Mouse (Mus musculus) liver, postnatal 0 days (tissue): ENCODE results near the gene Tbc1d14. TPM values are rescaled to one million over a fixed set of nuclear protein-coding genes. Genes with fewer than 3 reads are reported as not detected.

Experiments used
- ATAC-seq: fragments of 200-750 bp; cut with Nextera tagmentation; 2 replicates; pipeline ENCODE4 v1.8.0; 2017; ENCODE audit warnings: mild to moderate bottlenecking, moderate library complexity
- DNase-seq: peaks from one replicate; pipeline ENCODE4 v3.0.0-alpha.2; 2016
- H3K27ac ChIP-seq: fragments of 300-500 bp; sonication (generic); 2 replicates; pipeline ENCODE4 v1.5.1; 2014; ENCODE audit warnings: antibody characterized with exemption, moderate library complexity, mild to moderate bottlenecking, low read depth
- H3K27me3 ChIP-seq: fragments of 300-500 bp; sonication (generic); 2 replicates; pipeline ENCODE4 v1.6.1; 2014; ENCODE audit warnings: low read length, control low read depth, mixed read lengths; ENCODE audit not compliant: insufficient read depth
- H3K36me3 ChIP-seq: fragments of 300-500 bp; sonication (generic); replicated peaks from 2 replicates; pipeline ENCODE4 v1.6.1; 2014; ENCODE audit warnings: mild to moderate bottlenecking, control low read depth, low read length, moderate library complexity, mixed read lengths; ENCODE audit not compliant: insufficient read depth
- H3K4me1 ChIP-seq: fragments of 300-500 bp; sonication (generic); 2 replicates; pipeline ENCODE4 v1.6.1; 2014; ENCODE audit warnings: antibody characterized with exemption, mild to moderate bottlenecking, control low read depth; ENCODE audit not compliant: insufficient read depth
- H3K4me2 ChIP-seq: fragments of 300-500 bp; sonication (generic); 2 replicates; pipeline ENCODE4 v1.6.1; 2014; ENCODE audit warnings: low read depth, mild to moderate bottlenecking, low read length, moderate library complexity, mixed read lengths
- H3K4me3 ChIP-seq: fragments of 300-500 bp; sonication (generic); 2 replicates; pipeline ENCODE4 v1.5.1; 2014; ENCODE audit warnings: low read depth, low read length
- H3K9ac ChIP-seq: fragments of 300-500 bp; sonication (generic); replicated peaks from 2 replicates; pipeline ENCODE4 v1.6.1; 2014; ENCODE audit warnings: mild to moderate bottlenecking, moderate library complexity
- H3K9me3 ChIP-seq: fragments of 300-500 bp; sonication (generic); 2 replicates; pipeline ENCODE4 v1.6.1; 2016; ENCODE audit warnings: mild to moderate bottlenecking, control low read depth, low read length, mixed read lengths
- CTCF ChIP-seq: sonication (generic); IDR thresholded peaks from 2 replicates; pipeline ENCODE4 v1.5.1; 2016; ENCODE audit warnings: antibody characterized with exemption, low read depth
- EP300 ChIP-seq: IDR thresholded peaks from 2 replicates; pipeline ENCODE4 v1.6.1; 2016; ENCODE audit warnings: antibody characterized with exemption, low read depth, mild to moderate bottlenecking
- WGBS: fragments of 180-500 bp; shearing (Covaris S2); extraction: QIAGEN DNeasy Blood & Tissue Kit; methylation state at CpG from one replicate; pipeline ENCODE4 v1.1.7; 2014; ENCODE audit not compliant: insufficient replicate concordance; 5-methylcytosine and 5-hydroxymethylcytosine counted together
- polyA plus RNA-seq: library from polyadenylated mRNA; unstranded; fragments of >200 nt; fragmentation: Nextera tagmentation; extraction: Ambion mirVana; gene quantifications from 2 replicates; pipeline ENCODE4 v1.2.1, GENCODE M21; 2015

Tbc1d14 gene
- polyA plus RNA-seq, 1 experiment from 2014 or later: 6.5 TPM

DNA sequence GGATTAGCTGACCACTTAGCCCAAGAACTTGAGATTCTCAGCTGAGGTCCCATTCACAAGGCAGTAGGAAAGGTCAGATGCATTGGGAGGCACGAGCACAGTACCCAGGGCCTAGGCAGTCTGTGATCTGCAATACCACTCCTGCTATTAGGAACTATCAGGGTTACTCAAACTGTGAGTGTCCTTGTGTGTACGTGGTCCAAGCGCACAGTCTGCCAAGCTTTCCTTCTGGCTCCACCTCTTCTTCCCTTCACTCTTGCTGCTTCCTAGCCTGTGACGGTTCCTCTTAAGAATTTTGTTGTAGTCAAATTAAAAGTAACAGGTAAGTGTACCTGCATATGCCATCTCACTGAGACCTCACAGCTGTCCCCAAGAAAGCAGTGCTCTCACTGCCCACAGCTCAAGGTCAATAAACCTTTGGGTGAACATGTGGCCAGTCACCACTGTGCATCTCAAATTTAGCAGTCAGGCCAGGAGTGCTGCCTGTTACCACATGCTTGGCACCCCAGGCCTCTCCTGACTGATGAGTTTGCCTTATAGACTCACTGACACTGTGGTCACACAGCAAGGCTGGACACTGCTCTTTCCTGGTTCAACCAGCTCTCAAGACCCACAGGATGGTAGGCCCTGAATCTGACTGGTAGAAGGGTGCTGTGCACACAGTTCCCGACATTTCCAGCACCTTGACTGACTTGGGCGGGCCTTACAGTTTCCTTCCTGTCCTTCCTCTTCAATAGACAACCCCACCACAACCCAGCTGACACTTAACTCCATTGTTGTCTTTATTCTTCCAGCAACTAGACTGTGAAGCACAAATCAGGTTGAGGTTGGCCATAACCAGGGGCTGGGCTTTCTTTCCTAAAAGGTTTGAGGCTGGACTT is 114.3 kb downstream of the Tbc1d14 start:
- no peak for TF ChIP-seq EP300
- no peak for TF ChIP-seq CTCF
- Histone ChIP-seq H3K4me3 (no peak overlapping the region), H3K4me2 (no peak overlapping the region), H3K9me3 (no peaks in the 10 kb centered on the region), H3K27me3 (no peaks in the 10 kb centered on the region), H3K36me3 (peaks cover 7% of the 10 kb centered on the region; the same call in 1 of the 2 replicates), H3K4me1 (peaks cover 41% of the 10 kb centered on the region), H3K9ac (no peak overlapping the region), H3K27ac (no peak overlapping the region)
- ATAC-seq (no peak), DNase-seq (no peak)
- WGBS: 58% methylated on average over 6 of the region's 6 CpGs

DNA sequence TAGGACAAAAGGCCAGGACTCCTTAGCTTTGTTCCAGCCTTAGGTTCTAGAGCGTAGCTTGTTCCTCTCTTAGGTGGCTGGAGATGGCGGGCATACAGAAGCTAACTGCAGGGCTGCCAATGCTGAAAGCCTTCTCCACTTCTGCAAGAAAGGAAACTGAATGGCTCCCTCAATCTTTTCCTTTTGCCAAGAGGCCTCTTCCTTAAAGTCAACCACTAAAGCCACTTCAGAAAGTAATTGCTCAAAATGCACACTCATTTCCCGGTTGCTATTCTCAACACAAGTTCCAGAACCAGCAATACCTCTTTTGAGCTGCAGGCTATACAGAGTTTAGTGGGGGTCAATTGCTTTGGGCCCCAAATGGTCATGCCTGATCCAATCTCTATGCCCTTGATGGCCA is 115.6 kb downstream of the Tbc1d14 start:
- ATAC-seq (no peak), DNase-seq (no peak)
- H3K27me3 ChIP-seq: no peaks in the 10 kb centered on the region
- no peak for TF ChIP-seq EP300
- no peak for TF ChIP-seq CTCF
- H3K9me3 ChIP-seq: no peaks in the 10 kb centered on the region
- H3K4me1 ChIP-seq: peaks cover 31% of the 10 kb centered on the region
- H3K27ac ChIP-seq: no peak overlapping the region
- WGBS: 60% methylated on average over 3 of the region's 3 CpGs
- peaks cover 17% of the 10 kb centered on the region for H3K36me3 ChIP-seq
- no peak overlapping the region for H3K9ac ChIP-seq
- H3K4me2 ChIP-seq: no peak overlapping the region
- H3K4me3 ChIP-seq: no peak overlapping the region

DNA sequence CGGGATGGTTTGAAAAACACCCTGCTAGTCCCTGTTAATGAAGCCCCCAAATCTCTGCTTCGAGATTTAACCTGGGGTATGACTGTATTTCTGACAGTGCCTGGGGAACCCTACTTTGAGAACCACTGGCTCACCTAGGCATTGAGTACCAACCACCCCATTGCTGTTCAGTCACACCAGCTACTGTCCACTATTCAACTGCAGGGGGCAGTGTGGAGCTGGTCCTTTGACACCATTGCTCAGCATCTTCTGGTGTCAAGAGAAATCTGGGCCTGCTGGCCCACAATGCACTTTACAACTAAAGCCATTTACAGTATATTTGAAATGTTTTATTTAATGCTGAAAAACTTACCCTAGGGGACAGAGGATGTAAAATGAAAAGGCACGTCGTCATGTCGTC is 118.8 kb downstream of the Tbc1d14 start:
- no peak overlapping the region for H3K9ac ChIP-seq
- peak; percentile 64 for ATAC-seq
- no peaks in the 10 kb centered on the region for H3K9me3 ChIP-seq
- no peaks in the 10 kb centered on the region for H3K27me3 ChIP-seq
- H3K36me3 ChIP-seq: peaks cover 49% of the 10 kb centered on the region
- H3K27ac ChIP-seq: no peak overlapping the region
- WGBS: 84% methylated on average over 5 of the region's 5 CpGs
- H3K4me2 ChIP-seq: no peak overlapping the region
- TF ChIP-seq CTCF: peak; percentile 90
- TF ChIP-seq EP300: no peak
- peak; percentile 81 for DNase-seq
- peaks cover 12% of the 10 kb centered on the region for H3K4me1 ChIP-seq
- no peak overlapping the region for H3K4me3 ChIP-seq

DNA sequence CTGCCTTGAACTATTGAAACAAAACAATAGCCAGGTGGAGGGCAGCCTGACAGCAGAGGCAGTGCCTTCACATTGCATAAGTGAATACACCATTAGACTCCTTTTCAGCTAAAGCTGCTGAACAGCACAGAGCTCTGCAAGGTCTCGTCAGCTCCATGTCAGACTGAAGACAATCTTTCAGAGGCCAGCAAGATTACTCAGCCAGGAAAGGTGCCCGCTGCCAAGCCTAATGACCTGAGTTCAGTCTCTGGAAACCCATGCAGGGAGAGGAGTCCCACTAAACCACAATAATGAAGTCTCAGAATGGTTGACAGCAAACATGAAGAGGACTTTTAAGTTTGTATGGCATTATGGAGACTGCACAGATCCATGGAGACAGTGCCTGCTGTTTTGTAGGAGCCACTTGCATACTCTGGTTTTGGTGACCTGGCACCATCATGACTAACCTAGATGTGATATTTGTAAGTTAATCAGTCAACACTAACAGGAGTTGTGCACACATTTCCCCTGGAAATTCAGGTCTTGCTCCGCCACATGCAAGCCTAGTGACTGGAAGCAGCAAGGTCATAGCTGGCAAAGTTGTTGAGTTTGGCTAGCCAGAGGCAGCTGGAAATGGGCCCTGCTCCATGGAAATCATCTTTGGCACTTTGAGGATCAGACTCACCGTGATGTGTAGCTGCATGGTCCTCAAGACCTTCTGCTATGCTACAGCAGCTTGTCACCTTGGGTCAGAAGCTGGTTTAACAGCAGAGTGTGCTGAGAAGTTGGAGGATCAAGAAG is 120.0 kb downstream of the Tbc1d14 start:
- no peaks in the 10 kb centered on the region for H3K9me3 ChIP-seq
- no peak for DNase-seq
- WGBS: 84% methylated on average over 4 of the region's 4 CpGs

DNA sequence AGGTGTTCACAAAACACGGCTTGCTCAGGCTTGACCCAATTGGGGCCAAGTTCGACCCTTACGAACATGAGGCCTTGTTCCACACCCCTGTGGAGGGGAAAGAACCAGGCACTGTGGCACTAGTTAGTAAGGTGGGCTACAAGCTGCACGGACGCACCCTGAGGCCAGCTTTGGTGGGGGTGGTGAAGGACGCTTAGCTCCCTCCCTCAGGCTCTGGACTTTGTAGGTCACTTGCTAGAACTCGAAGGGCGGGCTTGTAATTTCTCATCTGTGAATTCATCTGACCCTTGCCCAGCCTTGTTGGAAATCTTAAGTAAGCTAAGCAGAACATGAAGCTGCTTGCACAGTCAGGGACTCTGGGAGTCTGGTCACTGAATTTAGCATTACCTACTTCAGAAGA is 121.9 kb downstream of the Tbc1d14 start:
- Histone ChIP-seq H3K9ac (no peak overlapping the region), H3K27me3 (no peaks in the 10 kb centered on the region), H3K4me1 (peaks cover 6% of the 10 kb centered on the region), H3K36me3 (peaks cover 52% of the 10 kb centered on the region), H3K4me2 (no peak overlapping the region), H3K4me3 (no peak overlapping the region), H3K27ac (no peak overlapping the region), H3K9me3 (no peaks in the 10 kb centered on the region)
- no peak for TF ChIP-seq CTCF
- no peak for TF ChIP-seq EP300
- DNase-seq: no peak
- 91% methylated on average over 8 of the region's 8 CpGs for WGBS
- no peak for ATAC-seq

More for the DNA sequence above, 120.0 kb downstream of the Tbc1d14 start:
- H3K9ac ChIP-seq: no peak overlapping the region
- no peak overlapping the region for H3K27ac ChIP-seq
- TF ChIP-seq CTCF: no peak
- no peak for TF ChIP-seq EP300
- no peaks in the 10 kb centered on the region for H3K27me3 ChIP-seq
- no peak for ATAC-seq
- no peak overlapping the region for H3K4me3 ChIP-seq
- no peak overlapping the region for H3K4me2 ChIP-seq
- peaks cover 52% of the 10 kb centered on the region for H3K36me3 ChIP-seq
- H3K4me1 ChIP-seq: peaks cover under 1% of the 10 kb centered on the region

DNA sequence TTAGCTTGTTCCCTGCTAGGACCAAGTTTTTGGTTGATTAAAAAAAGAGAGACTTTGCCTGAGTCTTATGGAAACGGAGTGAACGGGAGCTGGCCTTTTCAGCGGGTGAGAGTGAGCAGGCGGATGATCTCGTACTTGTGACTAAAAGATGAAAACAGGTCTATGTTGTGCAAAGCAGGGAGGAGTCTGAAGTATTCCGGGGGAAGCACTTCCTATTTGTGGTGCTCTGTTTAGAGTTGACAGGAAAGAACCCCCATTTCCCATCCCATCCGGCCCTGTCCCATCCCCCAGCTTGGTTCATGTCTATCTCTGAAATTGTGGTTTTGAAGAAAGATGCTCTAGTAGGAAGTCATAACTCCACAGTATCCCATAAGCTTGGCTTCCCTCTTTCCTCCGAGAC is 127.2 kb downstream of the Tbc1d14 start:
- Histone ChIP-seq H3K27ac (peak overlapping the region; percentile 99), H3K9me3 (no peaks in the 10 kb centered on the region)

More for the DNA sequence above, 127.2 kb downstream of the Tbc1d14 start:
- H3K4me1 ChIP-seq: peaks cover 19% of the 10 kb centered on the region
- H3K27me3 ChIP-seq: no peaks in the 10 kb centered on the region
- TF ChIP-seq EP300 (0 out of 2 replicates have a peak, but pooled peaks have one; percentile 13), CTCF (no peak)
- peak overlapping the region; percentile 94 for H3K9ac ChIP-seq
- DNase-seq (no peak), ATAC-seq (no peak)
- WGBS: 3% methylated on average over 8 of the region's 8 CpGs
- H3K36me3 ChIP-seq: peaks cover 18% of the 10 kb centered on the region
- H3K4me2 ChIP-seq: peak overlapping the region; percentile 94
- peak overlapping the region; percentile 99 for H3K4me3 ChIP-seq
